Mouse (Mus musculus): ENCODE results near the gene Hspa1a.
A peak's percentile ranks its signal among the peaks of the same experiment; 100 is the strongest.

- TF ChIP-seq POLR2A (IDR thresholded peaks at IDR 0.05; ENCODE audit: insufficient read length, low read depth) (no peak), POLR2AphosphoS2 (IDR thresholded peaks at IDR 0.05; ENCODE audit: insufficient read length, low read depth) (no peak), USF1 (IDR thresholded peaks at IDR 0.05; ENCODE audit: low read depth) (no peak), MAX (IDR thresholded peaks at IDR 0.05; ENCODE audit: low read depth) (no peak), CEBPB (IDR thresholded peaks at IDR 0.05; ENCODE audit: insufficient read depth, poor library complexity, severe bottlenecking) (no peak), TCF3 (IDR thresholded peaks at IDR 0.05; ENCODE audit: insufficient read length, low read depth) (no peak), MYOG (IDR thresholded peaks at IDR 0.05; ENCODE audit: control insufficient read depth in 1 of 3, insufficient read depth in 1 of 3, insufficient read length in 2 of 3, low read depth in 2 of 3) (peak in 1 of 3 experiments; percentile 20), MYOD1 (IDR thresholded peaks at IDR 0.05; ENCODE audit: control insufficient read depth in 1 of 3, insufficient read length in 2 of 3, low read depth in 2 of 3) (no peak), TCF12 (IDR thresholded peaks at IDR 0.05; ENCODE audit: insufficient read depth, poor library complexity, severe bottlenecking) (no peak), E2F4 (IDR thresholded peaks at IDR 0.05; ENCODE audit: insufficient read depth) (no peak), REST (IDR thresholded peaks at IDR 0.05; ENCODE audit: insufficient read depth, insufficient read length) (no peak), SRF (IDR thresholded peaks at IDR 0.05; ENCODE audit: control insufficient read depth, insufficient read length, low read depth) (no peak)
These were observed 40.2 kb downstream of the Hspa1a start for GRCm38 (mm10) chr17:34931735-34932098.
